Mouse (Mus musculus) liver, embryonic 14.5 days (tissue): ENCODE measurements at regions not wholly inside any gene's neighbourhood (a gene's known extent, or its start where the extent isn't known, plus 50 kb on each side); places are given as distances from the start of the nearest gene placed in this dataset.

Source experiments
- CTCF ChIP-seq: IDR thresholded peaks from 2 replicates; pipeline ENCODE4 v1.5.1; 2016; ENCODE audit warnings: antibody characterized with exemption, low read depth, control low read depth
- EP300 ChIP-seq: IDR thresholded peaks from 2 replicates; pipeline ENCODE4 v1.6.1; 2016; ENCODE audit warnings: antibody characterized with exemption, low read depth

DNA sequence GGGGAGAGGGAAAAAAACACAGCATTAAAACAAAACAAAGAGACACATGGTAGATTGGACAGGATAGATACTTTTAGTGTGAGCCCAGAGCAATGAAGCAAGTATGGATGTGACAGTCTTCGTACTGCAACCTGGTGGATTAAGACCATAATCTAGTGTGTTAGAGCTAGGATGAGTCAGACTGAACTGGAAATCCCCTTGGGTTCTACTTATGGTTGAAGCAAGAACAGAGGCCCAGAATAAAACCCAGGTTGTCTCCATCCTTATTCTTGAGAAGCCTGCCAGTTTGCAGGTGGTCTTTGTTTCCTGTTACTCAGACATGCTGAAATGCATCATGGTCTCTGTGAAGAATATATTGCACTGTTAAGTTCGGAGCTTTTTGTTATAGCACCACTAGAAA, 447.4 kb upstream of the Mef2c start:
- no peak for TF ChIP-seq CTCF
- no peak for TF ChIP-seq EP300
